ENCODE assay signal across 31 mouse cellular contexts in the genomic region with DNA sequence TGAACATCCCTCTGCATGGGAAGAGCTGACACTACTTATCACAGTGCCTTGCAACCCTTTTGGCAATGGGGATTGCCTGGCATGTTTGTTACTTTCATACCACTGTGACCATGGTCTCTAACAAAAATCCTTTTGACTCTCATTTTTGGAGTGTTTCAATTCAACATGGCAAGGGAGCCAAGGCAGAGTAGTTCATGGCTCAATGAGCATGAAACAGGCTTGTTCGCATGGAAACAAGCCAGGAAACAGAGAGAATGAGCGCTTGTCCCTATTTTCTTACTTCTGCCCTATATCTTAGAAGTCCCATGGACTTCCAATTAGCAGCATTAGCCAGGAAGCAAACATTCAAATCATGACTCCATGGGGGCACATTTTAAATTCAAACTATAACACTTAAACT. TPM values are rescaled to one million over a fixed set of nuclear protein-coding genes. Genes with fewer than 3 reads are reported as not detected.
DNase-seq lines count a peak whose midpoint lies in the region; ATAC-seq and TF ChIP-seq lines count a peak whose summit lies in the region.
"Had no signal": no experiment of that assay in that cellular context is flagged by ENCODE, and none has a peak within 500 bp of the region (broad histone marks: within the 10 kb centered on the region; RNA-seq: fewer than 3 reads in every experiment).

No protein-coding gene starts in this region.

- no peaks in the 10 kb centered on the region for H3K4me1 ChIP-seq in hindbrain, embryonic 16.5 days (ENCODE audit: control insufficient read depth, insufficient read depth, low read depth, low read length)
- H3K4me1 ChIP-seq in hindbrain, embryonic 12.5 days, result no peaks in the 10 kb centered on the region
- no peaks in the 10 kb centered on the region for H3K4me1 ChIP-seq in lung, adult 2 months (ENCODE audit: control insufficient read depth, insufficient read depth, low read length)
- H3K4me1 ChIP-seq: embryonic facial prominence, embryonic 12.5 days; forebrain, embryonic 12.5 days; intestine, embryonic 15.5 days; liver, embryonic 12.5 days; midbrain, embryonic 12.5 days; neural tube, embryonic 12.5 days had no signal

- no peak for TF ChIP-seq CTCF in lung, adult 2 months (IDR thresholded peaks at IDR 0.05; ENCODE audit: insufficient read depth, low read length)

- ATAC-seq in hindbrain, embryonic 16.5 days, result peak; percentile 24
- ATAC-seq in hindbrain, embryonic 12.5 days (ENCODE audit: low FRiP score), result no peak
- ATAC-seq: intestine, embryonic 15.5 days; liver, embryonic 12.5 days; Patski had no signal

- no peak overlapping the region for H3K9ac ChIP-seq in hindbrain, embryonic 16.5 days (ENCODE audit: low read depth, low read length)
- H3K9ac ChIP-seq in hindbrain, embryonic 12.5 days, result no peak overlapping the region
- H3K9ac ChIP-seq: embryonic facial prominence, embryonic 12.5 days; forebrain, embryonic 12.5 days; heart, embryonic 13.5 days; hindbrain, embryonic 14.5 days; intestine, embryonic 15.5 days; limb, embryonic 13.5 days; liver, embryonic 12.5 days; midbrain, embryonic 12.5 days; neural tube, embryonic 12.5 days had no signal

- H3K27ac ChIP-seq in hindbrain, embryonic 16.5 days (ENCODE audit: low read depth, low read length), result no peak overlapping the region
- H3K27ac ChIP-seq in hindbrain, embryonic 12.5 days, result no peak overlapping the region
- H3K27ac ChIP-seq: embryonic facial prominence, embryonic 12.5 days; forebrain, embryonic 12.5 days; heart, adult 2 months; heart, embryonic 13.5 days; hindbrain, embryonic 14.5 days; intestine, embryonic 15.5 days; layer of hippocampus, adult 2 months; limb, embryonic 13.5 days; liver, embryonic 12.5 days; midbrain, embryonic 12.5 days; neural tube, embryonic 12.5 days had no signal

- DNase-seq in brain, adult 2 months (ENCODE audit: low read depth, low spot score), result peak; percentile 62
- peak; percentile 41 to 45 for DNase-seq in cerebellum, adult 18-20 months
- DNase-seq in cerebellum, postnatal 14 days, result peak; percentile 65 to 80
- DNase-seq in lung, adult 2 months, result no peak
- DNase-seq in urinary bladder, postnatal 36 days (ENCODE audit: low spot score in 2 of 2), result no peak
- DNase-seq in gastrocnemius, adult 8-10 months (ENCODE audit: low spot score in 2 of 2), result no peak
- DNase-seq: adrenal gland, adult 2 months; gastrocnemius, postnatal 25 days; heart, adult 2 months; heart, postnatal 14 days; kidney, adult 8-10 months; kidney, postnatal 14 days; layer of hippocampus, postnatal 36 days; lung, adult 18-20 months; lung, postnatal 14 days; thymus, postnatal 25 days had no signal

- no peaks in the 10 kb centered on the region; the same call in 1 of the 2 replicates for H3K36me3 ChIP-seq in hindbrain, embryonic 16.5 days (ENCODE audit: control insufficient read depth, insufficient read depth, low read length)
- no peaks in the 10 kb centered on the region for H3K36me3 ChIP-seq in hindbrain, embryonic 12.5 days
- H3K36me3 ChIP-seq: embryonic facial prominence, embryonic 12.5 days; forebrain, embryonic 12.5 days; heart, embryonic 13.5 days; intestine, embryonic 15.5 days; limb, embryonic 13.5 days; liver, embryonic 12.5 days; neural tube, embryonic 12.5 days had no signal

- H3K4me2 ChIP-seq in hindbrain, embryonic 16.5 days (ENCODE audit: low read length), result no peak overlapping the region
- no peak overlapping the region for H3K4me2 ChIP-seq in hindbrain, embryonic 12.5 days (replicated peaks)
- H3K4me2 ChIP-seq: embryonic facial prominence, embryonic 12.5 days; forebrain, embryonic 12.5 days; heart, embryonic 13.5 days; hindbrain, embryonic 14.5 days; intestine, embryonic 15.5 days; limb, embryonic 13.5 days; liver, embryonic 12.5 days; midbrain, embryonic 12.5 days; neural tube, embryonic 12.5 days had no signal

- H3K9me3 ChIP-seq in hindbrain, embryonic 16.5 days (ENCODE audit: control insufficient read depth, low read length), result no peaks in the 10 kb centered on the region
- no peaks in the 10 kb centered on the region for H3K9me3 ChIP-seq in hindbrain, embryonic 12.5 days (replicated peaks)
- H3K9me3 ChIP-seq: embryonic facial prominence, embryonic 12.5 days; forebrain, embryonic 12.5 days; heart, embryonic 13.5 days; intestine, embryonic 15.5 days; limb, embryonic 13.5 days; liver, embryonic 12.5 days; midbrain, embryonic 12.5 days; neural tube, embryonic 12.5 days had no signal

- WGBS in hindbrain, embryonic 16.5 days, result 52% methylated on average over 2 of the region's 2 CpGs
- WGBS in hindbrain, embryonic 12.5 days, result 76% methylated on average over 2 of the region's 2 CpGs
- 93% methylated on average over 2 of the region's 2 CpGs for WGBS in lung, adult 2 months

- no peaks in the 10 kb centered on the region for H3K27me3 ChIP-seq in hindbrain, embryonic 16.5 days (replicated peaks; ENCODE audit: control insufficient read depth, insufficient read depth, low read length)
- H3K27me3 ChIP-seq in hindbrain, embryonic 12.5 days, result no peaks in the 10 kb centered on the region
- H3K27me3 ChIP-seq: embryonic facial prominence, embryonic 12.5 days; forebrain, embryonic 12.5 days; heart, embryonic 13.5 days; intestine, embryonic 15.5 days; limb, embryonic 13.5 days; liver, embryonic 12.5 days; midbrain, embryonic 12.5 days; neural tube, embryonic 12.5 days had no signal

- no peak for TF ChIP-seq POLR2A in lung, adult 2 months (IDR thresholded peaks at IDR 0.05; ENCODE audit: borderline replicate concordance, extremely low read depth, low read depth, low read length)

- H3K4me3 ChIP-seq in hindbrain, embryonic 16.5 days (ENCODE audit: low read length), result no peak overlapping the region
- H3K4me3 ChIP-seq in hindbrain, embryonic 12.5 days, result no peak overlapping the region
- H3K4me3 ChIP-seq in lung, adult 2 months (replicated peaks; ENCODE audit: extremely low read depth, low read depth, low read length), result no peak overlapping the region
- H3K4me3 ChIP-seq: embryonic facial prominence, embryonic 12.5 days; forebrain, embryonic 12.5 days; heart, adult 2 months; heart, embryonic 13.5 days; intestine, embryonic 15.5 days; layer of hippocampus, adult 2 months; limb, embryonic 13.5 days; liver, embryonic 12.5 days; midbrain, embryonic 12.5 days; neural tube, embryonic 12.5 days had no signal

RNA-seq across cellular contexts. Expression of gene Vat1l, which starts 18.6 kb away (rescaled TPM):
- 76.2 and 79.7 TPM in 2 replicates for polyA plus RNA-seq in hindbrain, embryonic 16.5 days (2015; fragmentation: Nextera tagmentation; extraction: Ambion mirVana)
- 16.5 and 17.5 TPM in 2 replicates for polyA plus RNA-seq in hindbrain, embryonic 12.5 days (2016; fragmentation: Nextera tagmentation; extraction: Ambion mirVana)
- polyA plus RNA-seq in lung, adult 2 months (2012; rRNA removed), result 0.36 and 0.74 TPM in 2 replicates
- total RNA-seq in gastrocnemius, adult 8-10 months (2022), result under 1 TPM in 3 of 4 experiments, not detected in 1; 0.40 to 0.92 (median 0.51) TPM
- total RNA-seq: megakaryocyte, adult 5-6 weeks had no signal
- polyA plus RNA-seq: spleen, adult 2 months had no signal

Comparison
In these comparisons a context has a peak if more than half of its experiments do, and no peak if none do; other contexts are left out.
1. DNase-seq: peak in brain, adult 2 months (single experiment), cerebellum, adult 18-20 months (2 of 2) and cerebellum, postnatal 14 days (2 of 2); none in lung, adult 2 months (single experiment), urinary bladder, postnatal 36 days (0 of 2) and gastrocnemius, adult 8-10 months (0 of 2).
2. RNA of gene Vat1l, which starts 18.6 kb away (polyA plus RNA-seq): 76.2 to 79.7 TPM in hindbrain, embryonic 16.5 days and 16.5 to 17.5 TPM in hindbrain, embryonic 12.5 days; 0.36 to 0.74 TPM in lung, adult 2 months; every median in the first group is over 10 times any median in the second.